Comparison of ENCODE assay signal across 9 mouse cellular contexts in the genomic region with DNA sequence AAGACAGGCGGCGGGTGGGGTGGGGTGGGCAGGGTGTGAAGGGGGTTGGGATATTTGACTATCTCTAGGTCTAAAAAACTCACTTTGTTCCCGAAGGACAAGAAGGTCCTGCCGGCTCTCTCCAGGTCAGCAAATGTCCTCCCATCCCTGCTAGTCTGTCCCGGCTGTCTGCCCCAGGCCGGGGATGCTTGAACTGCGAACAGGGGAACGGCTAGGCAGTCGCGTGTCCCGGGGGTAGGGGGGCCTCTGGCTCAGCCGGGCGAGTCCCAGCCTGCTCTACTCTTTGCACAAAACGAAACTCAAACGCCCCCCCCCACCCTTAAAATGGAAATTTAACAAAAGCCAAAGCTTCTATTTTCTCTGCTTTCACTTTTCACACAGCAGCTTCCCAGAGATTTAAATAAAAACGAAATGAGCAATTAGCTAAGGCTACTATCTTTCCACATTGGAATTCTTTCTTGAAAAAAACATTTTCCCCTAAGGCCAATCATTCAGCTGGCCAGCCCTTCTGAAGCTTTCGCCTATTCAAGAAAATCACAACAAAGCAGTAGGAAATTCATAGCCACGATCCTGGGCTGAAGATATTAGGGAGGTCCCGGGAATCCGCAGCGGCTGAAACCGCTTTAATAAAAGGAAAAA. TPM values are rescaled to one million over a fixed set of nuclear protein-coding genes. Genes with fewer than 3 reads are reported as not detected.
DNase-seq lines count a peak whose midpoint lies in the region; ATAC-seq and TF ChIP-seq lines count a peak whose summit lies in the region.
"Had no signal": no experiment of that assay in that cellular context is flagged by ENCODE, and none has a peak within 500 bp of the region (broad histone marks: within the 10 kb centered on the region; RNA-seq: fewer than 3 reads in every experiment).

No protein-coding gene starts in this region.

- H3K27me3 ChIP-seq in embryonic facial prominence, embryonic 11.5 days (ENCODE audit: control insufficient read depth, insufficient read depth, low read length), result peaks cover 6% of the 10 kb centered on the region; the same call in 1 of the 2 replicates
- peaks cover 6% of the 10 kb centered on the region for H3K27me3 ChIP-seq in limb, embryonic 11.5 days (ENCODE audit: control insufficient read depth, insufficient read depth, low read length)
- peaks cover 15% of the 10 kb centered on the region for H3K27me3 ChIP-seq in midbrain, embryonic 15.5 days (replicated peaks)

- peak overlapping the region; percentile 68 for H3K9ac ChIP-seq in embryonic facial prominence, embryonic 11.5 days (replicated peaks; ENCODE audit: low read length)
- H3K9ac ChIP-seq in limb, embryonic 11.5 days (ENCODE audit: low read length), result peak overlapping the region; percentile 79
- peak overlapping the region; percentile 39 for H3K9ac ChIP-seq in midbrain, embryonic 15.5 days

- under 1% methylated on average over 22 of the region's 22 CpGs for WGBS in embryonic facial prominence, embryonic 11.5 days
- WGBS in limb, embryonic 11.5 days, result under 1% methylated on average over 22 of the region's 22 CpGs
- 5% methylated on average over 22 of the region's 22 CpGs for WGBS in midbrain, embryonic 15.5 days

- no peak for ATAC-seq in embryonic facial prominence, embryonic 11.5 days (replicated peaks; ENCODE audit: insufficient number of reproducible peaks, low FRiP score, low TSS enrichment, low read depth)
- ATAC-seq in limb, embryonic 11.5 days (ENCODE audit: insufficient number of reproducible peaks, low FRiP score, low TSS enrichment, low read depth), result no peak
- ATAC-seq in midbrain, embryonic 15.5 days (replicated peaks), result no peak
- no peak for ATAC-seq in CD4-positive, CD25-positive, alpha-beta regulatory T cell, adult 4 months

- H3K4me2 ChIP-seq in embryonic facial prominence, embryonic 11.5 days (ENCODE audit: low read depth, low read length), result peak overlapping the region; percentile 61
- H3K4me2 ChIP-seq in limb, embryonic 11.5 days (ENCODE audit: low read depth, severe bottlenecking), result peak overlapping the region; percentile 63
- peak overlapping the region; percentile 53 for H3K4me2 ChIP-seq in midbrain, embryonic 15.5 days

- intact Hi-C loops in gastrocnemius, adult 2 months (cut with DNase I), result loop anchor here (10.0 kb wide), 1 partner anchor 1421 kb away; no protein-coding TSS in a partner anchor
- intact Hi-C loops in heart, postnatal 36 days (cut with DNase I), result loop anchor here (5.0 to 10.0 kb wide), 5 partner anchors 131 to 1064 kb away; no protein-coding TSS in a partner anchor

- H3K4me3 ChIP-seq in gastrocnemius, adult 2 months, result peak overlapping the region; percentile 76
- H3K4me3 ChIP-seq in embryonic facial prominence, embryonic 11.5 days (ENCODE audit: low read depth, low read length), result peak overlapping the region; percentile 40
- peak overlapping the region; percentile 44 for H3K4me3 ChIP-seq in limb, embryonic 11.5 days (ENCODE audit: low read depth, low read length)
- H3K4me3 ChIP-seq in midbrain, embryonic 15.5 days, result peak overlapping the region; percentile 30

- peaks cover 9% of the 10 kb centered on the region for H3K4me1 ChIP-seq in embryonic facial prominence, embryonic 11.5 days (ENCODE audit: control insufficient read depth, insufficient read depth, low read length)
- H3K4me1 ChIP-seq in limb, embryonic 11.5 days (ENCODE audit: control insufficient read depth, insufficient read depth, low read length), result peaks cover 12% of the 10 kb centered on the region
- peaks cover 49% of the 10 kb centered on the region for H3K4me1 ChIP-seq in midbrain, embryonic 15.5 days

- H3K9me3 ChIP-seq in embryonic facial prominence, embryonic 11.5 days (replicated peaks; ENCODE audit: control insufficient read depth, low read length), result no peaks in the 10 kb centered on the region
- H3K9me3 ChIP-seq in limb, embryonic 11.5 days (ENCODE audit: control insufficient read depth, low read length), result no peaks in the 10 kb centered on the region
- H3K9me3 ChIP-seq in midbrain, embryonic 15.5 days, result no peaks in the 10 kb centered on the region

- peak; percentile 68 for DNase-seq in gastrocnemius, adult 2 months
- no peak for DNase-seq in gastrocnemius, postnatal 25 days
- DNase-seq in embryonic facial prominence, embryonic 11.5 days (ENCODE audit: low spot score), result peak; percentile 56
- DNase-seq in heart, postnatal 36 days, result peak; percentile 22 to 43
- peak; percentile 48 for DNase-seq in limb, embryonic 11.5 days (ENCODE audit: low spot score)
- no peak for DNase-seq in cerebellum, adult 11 months

- peaks cover 3% of the 10 kb centered on the region for H3K36me3 ChIP-seq in embryonic facial prominence, embryonic 11.5 days (replicated peaks; ENCODE audit: control insufficient read depth, insufficient read depth, low read depth, low read length)
- peaks cover 2% of the 10 kb centered on the region; the same call in 1 of the 2 replicates for H3K36me3 ChIP-seq in limb, embryonic 11.5 days (ENCODE audit: control insufficient read depth, insufficient read depth, low read length)
- no peaks in the 10 kb centered on the region for H3K36me3 ChIP-seq in midbrain, embryonic 15.5 days (replicated peaks)

- no peak for TF ChIP-seq CTCF in gastrocnemius, adult 2 months (IDR thresholded peaks at IDR 0.05)

- peak overlapping the region; percentile 99 for H3K27ac ChIP-seq in gastrocnemius, adult 2 months
- no peak overlapping the region for H3K27ac ChIP-seq in embryonic facial prominence, embryonic 11.5 days (replicated peaks; ENCODE audit: low read depth, low read length)
- H3K27ac ChIP-seq in limb, embryonic 11.5 days (replicated peaks; ENCODE audit: low read depth, low read length), result peak overlapping the region; percentile 70
- H3K27ac ChIP-seq in midbrain, embryonic 15.5 days, result peak overlapping the region; percentile 13; the same call in 1 of the 2 replicates

RNA-seq across cellular contexts. Expression of gene Zfp503, which starts 6.0 kb away (rescaled TPM):
- total RNA-seq in gastrocnemius, adult 2 months (2021), result 10 to 100 TPM in 1 of 2 experiments, 1 to 10 TPM in 1; 8.1 to 10.7 TPM
- total RNA-seq in gastrocnemius, postnatal 25 days (2021), result 10 to 100 TPM in 1 of 2 experiments, 1 to 10 TPM in 1; 9.1 to 15.6 TPM
- polyA plus RNA-seq in embryonic facial prominence, embryonic 11.5 days (2014; fragmentation: Nextera tagmentation; extraction: Ambion mirVana), result 9.5 and 10.2 TPM in 2 replicates
- 1 to 10 TPM; 1.8 to 2.2 TPM for total RNA-seq in heart, postnatal 36 days (2021)
- 12.8 and 16.1 TPM in 2 replicates for polyA plus RNA-seq in limb, embryonic 11.5 days (2014; fragmentation: Nextera tagmentation; extraction: Ambion mirVana)
- polyA plus RNA-seq in midbrain, embryonic 15.5 days (2015; fragmentation: Nextera tagmentation; extraction: Ambion mirVana), result 5.8 and 5.9 TPM in 2 replicates
- not detected for polyA plus RNA-seq in CD4-positive, CD25-positive, alpha-beta regulatory T cell, adult 4 months (2017; shearing (Covaris generic))

RNA-seq across cellular contexts. Expression of gene Lrmda, which starts 36.1 kb away (rescaled TPM):
- total RNA-seq in gastrocnemius, adult 2 months (2021), result 1 to 10 TPM; 2.6 to 2.9 TPM
- 1 to 10 TPM; 1.7 to 3.8 TPM for total RNA-seq in gastrocnemius, postnatal 25 days (2021)
- 0.22 TPM in 1 of 2 replicates, not detected in the other for polyA plus RNA-seq in embryonic facial prominence, embryonic 11.5 days (2014; fragmentation: Nextera tagmentation; extraction: Ambion mirVana)
- 1 to 10 TPM; 1.1 to 1.7 TPM for total RNA-seq in heart, postnatal 36 days (2021)
- polyA plus RNA-seq in limb, embryonic 11.5 days (2014; fragmentation: Nextera tagmentation; extraction: Ambion mirVana), result 0.20 and 0.52 TPM in 2 replicates
- 0.31 and 0.32 TPM in 2 replicates for polyA plus RNA-seq in midbrain, embryonic 15.5 days (2015; fragmentation: Nextera tagmentation; extraction: Ambion mirVana)
- not detected for polyA plus RNA-seq in CD4-positive, CD25-positive, alpha-beta regulatory T cell, adult 4 months (2017; shearing (Covaris generic))
- polyA plus RNA-seq: C2C12 had no signal

Comparison
In these comparisons a context has a peak if more than half of its experiments do, and no peak if none do; other contexts are left out.
1. DNase-seq: peak in gastrocnemius, adult 2 months (single experiment), embryonic facial prominence, embryonic 11.5 days (single experiment), heart, postnatal 36 days (2 of 2) and limb, embryonic 11.5 days (single experiment); none in gastrocnemius, postnatal 25 days (single experiment) and cerebellum, adult 11 months (single experiment).
2. Peak in every context shown above with its lines, with median percentiles within 50 percentile points of each other: H3K4me3 ChIP-seq, H3K4me2 ChIP-seq and H3K9ac ChIP-seq.